Mouse (Mus musculus) layer of hippocampus, adult 8-10 months (tissue): ENCODE results near the gene Hist2h2bb. TPM values are rescaled to one million over a fixed set of nuclear protein-coding genes. Genes with fewer than 3 reads are reported as not detected.

Source experiments
- DNase-seq, 2 experiments: peaks; one replicate each; pipeline ENCODE4 v3.0.0; 2022; ENCODE audit warnings: low spot score in 2 of 2
- microRNA-seq, 2 experiments: library from miRNA; unstranded; fragments of <30 nt; microRNA quantifications; one replicate each; pipeline ENCODE4 v1.2.0; 2022
- total RNA-seq, 4 experiments: library from RNA; stranded (reverse); gene quantifications; 2 replicates each; pipeline ENCODE4 v1.2.4; 2022

Gene Hist2h2bb
- total RNA-seq, 4 experiments from 2014 or later = 106 to 143 (median 138) TPM

- DNase-seq = no peak
These were observed 30.0 kb downstream of the Hist2h2bb start for GRCm38 (mm10) chr3:96299562-96299961.

DNA sequence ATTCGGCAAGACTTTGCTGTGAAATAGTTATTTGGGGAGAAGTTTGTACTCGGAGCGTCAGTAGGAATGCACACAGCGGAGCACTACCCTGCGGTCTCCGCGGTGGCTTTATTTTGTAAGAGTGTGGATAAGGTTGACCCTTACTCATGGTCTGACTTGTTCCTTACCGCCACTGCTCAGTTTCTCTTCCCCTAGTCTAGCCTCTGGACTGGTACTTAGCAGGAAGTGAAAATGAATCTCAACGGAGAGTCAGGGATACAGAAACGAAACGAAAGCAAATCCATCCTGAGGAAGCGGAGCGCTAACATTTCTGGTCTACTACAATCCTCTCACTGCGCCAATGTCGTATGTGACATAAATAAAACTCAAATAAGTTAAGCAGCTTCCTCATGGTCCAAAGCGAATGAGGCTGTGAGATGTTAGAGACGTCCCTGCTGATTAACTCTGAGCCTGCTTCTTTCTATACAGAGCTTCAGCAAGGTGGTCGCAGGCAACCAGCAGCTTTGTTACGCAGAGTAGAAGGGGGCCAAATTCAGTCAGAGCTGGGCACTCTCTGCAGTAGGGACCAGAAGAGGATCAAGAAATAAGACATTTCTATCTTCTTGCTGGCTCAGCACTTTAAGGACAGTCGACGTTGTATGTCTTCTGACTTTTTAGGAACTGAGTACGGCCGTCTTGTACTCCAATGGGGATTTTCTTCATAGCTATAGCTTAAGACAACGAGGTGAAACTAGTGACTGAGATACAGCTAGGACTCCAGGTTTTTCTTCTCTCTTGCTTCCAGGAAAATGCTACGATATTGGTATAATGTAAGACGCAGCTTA lies 31.4 kb downstream of the Hist2h2bb start:
- DNase-seq = no peak

DNA sequence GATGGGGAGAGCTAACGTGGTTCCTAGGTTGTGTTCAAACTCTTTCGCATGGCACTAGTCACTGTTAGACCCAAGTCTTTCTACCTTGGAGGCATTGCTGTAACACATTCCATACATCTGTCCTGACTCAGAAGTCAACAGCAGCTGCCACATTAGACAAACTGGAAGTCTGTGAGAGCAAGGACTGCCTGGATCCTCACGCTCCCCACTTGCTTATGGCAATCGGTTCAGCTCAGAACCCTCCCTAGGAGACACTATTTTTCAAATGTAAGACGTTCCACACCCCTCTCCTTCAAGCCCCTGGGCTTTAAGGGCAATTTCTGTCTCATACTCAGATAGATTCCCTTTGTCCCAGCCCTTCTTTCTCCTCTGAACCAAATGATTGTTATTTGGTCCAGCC lies 32.5 kb downstream of the Hist2h2bb start:
- DNase-seq = no peak

DNA sequence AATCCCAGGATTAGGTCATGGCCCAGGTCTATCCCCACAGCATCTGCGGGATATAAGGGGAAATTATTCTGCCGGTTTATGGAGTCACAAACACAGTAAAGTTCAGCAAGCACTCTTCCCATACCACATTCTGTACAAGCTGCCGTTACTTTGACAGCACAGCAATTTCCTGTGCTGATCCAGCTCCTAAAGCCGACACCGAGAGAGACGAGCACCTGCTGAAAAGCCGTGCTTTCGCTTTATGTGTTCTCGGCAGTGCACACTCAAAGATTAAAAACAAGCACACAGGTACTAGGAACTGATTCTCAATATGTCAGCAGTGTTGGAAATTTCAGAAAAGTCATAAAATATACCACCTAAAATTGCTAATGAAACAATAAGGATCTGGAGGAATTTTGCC lies 37.0 kb downstream of the Hist2h2bb start:
- DNase-seq = no peak

DNA sequence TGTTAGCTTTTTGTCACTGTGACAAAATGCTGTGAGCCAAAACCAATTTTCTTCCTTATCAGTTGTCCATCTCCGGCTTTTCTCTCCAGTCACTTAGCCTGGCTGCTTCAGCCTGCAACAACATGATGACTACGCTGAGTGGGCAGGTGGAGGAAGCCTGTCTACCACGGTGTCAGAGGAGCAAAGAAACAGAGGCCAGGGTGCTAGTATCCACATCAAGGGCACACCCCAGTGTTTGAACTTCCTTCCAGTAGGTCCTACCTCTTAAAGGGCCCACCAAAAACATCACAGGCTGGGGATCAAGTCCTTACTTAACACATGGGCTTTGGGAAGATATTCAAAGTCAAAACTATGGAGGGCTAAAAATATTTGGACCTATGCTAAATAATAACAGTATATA lies 39.9 kb downstream of the Hist2h2bb start:
- no peak for DNase-seq

- DNase-seq = peak; percentile 17
These were observed 43.0 kb downstream of the Hist2h2bb start for GRCm38 (mm10) chr3:96312341-96313098.

Small RNAs within 50 kb of the gene (microRNA-seq; reads per million reads assigned to microRNA genes)
- 0 reads per million in 2 experiments for gene Gm44492
- gene Gm47311 = 0 reads per million in 2 experiments
- gene Gm47313 = 0 reads per million in 2 experiments

Other genes with a start within 250 kb of the Hist2h2bb start
- 10 to 100 TPM; 42.9 to 55.4 (median 51.6) TPM for gene Vps45, start 211.3 kb upstream of the Hist2h2bb start, total RNA-seq
- 10 to 100 TPM; 38.1 to 40.1 (median 38.9) TPM for gene Otud7b, start 165.2 kb upstream of the Hist2h2bb start, total RNA-seq
- gene Mtmr11, start 107.7 kb upstream of the Hist2h2bb start, total RNA-seq = 1 to 10 TPM; 6.5 to 9.4 (median 7.8) TPM
- 10 to 100 TPM; 39.8 to 49.2 (median 45.5) TPM for gene Sf3b4, start 97.4 kb upstream of the Hist2h2bb start, total RNA-seq
- gene Sv2a, start 88.6 kb upstream of the Hist2h2bb start, total RNA-seq = 100 to 1,000 TPM; 365 to 380 (median 374) TPM
- gene Bola1, start 50.0 kb upstream of the Hist2h2bb start, total RNA-seq = 10 to 100 TPM; 13.1 to 20.2 (median 15.3) TPM
- gene Hist2h2ab, start 49.9 kb upstream of the Hist2h2bb start, total RNA-seq = 10 to 100 TPM in 1 of 4 experiments, 1 to 10 TPM in 3; 7.7 to 10.8 (median 8.0) TPM
- gene Hist2h2ac, start 48.9 kb upstream of the Hist2h2bb start, total RNA-seq = 10 to 100 TPM; 18.7 to 30.3 (median 29.3) TPM
- gene Hist2h2be, start 48.6 kb upstream of the Hist2h2bb start, total RNA-seq = 1 to 10 TPM; 6.3 to 8.1 (median 7.5) TPM
- gene Hist2h3c2, start 30.6 kb upstream of the Hist2h2bb start, total RNA-seq = 1 to 10 TPM; 6.1 to 7.7 (median 6.7) TPM
- 100 to 1,000 TPM; 165 to 230 (median 195) TPM for gene Hist2h2aa2, start 29.5 kb upstream of the Hist2h2bb start, total RNA-seq
- gene Hist2h2aa1, start 24.3 kb upstream of the Hist2h2bb start, total RNA-seq = 1 to 10 TPM in 3 of 4 experiments, not detected in 1; 3.4 to 9.9 (median 4.4) TPM
- gene Hist2h3c1, start 23.1 kb upstream of the Hist2h2bb start, total RNA-seq = not detected
- gene Hist2h4, start 6.4 kb upstream of the Hist2h2bb start, total RNA-seq = 10 to 100 TPM; 25.1 to 32.1 (median 27.3) TPM
- gene Hist2h3b, start 1.1 kb upstream of the Hist2h2bb start, total RNA-seq = 10 to 100 TPM; 32.1 to 53.8 (median 35.1) TPM
- 1 to 10 TPM; 2.5 to 9.1 (median 5.3) TPM for gene Fcgr1, start 24.2 kb downstream of the Hist2h2bb start, total RNA-seq
- gene BC107364, start 182.6 kb downstream of the Hist2h2bb start, total RNA-seq = not detected